Mouse (Mus musculus): ENCODE data around the gene Bdh2.

DNA sequence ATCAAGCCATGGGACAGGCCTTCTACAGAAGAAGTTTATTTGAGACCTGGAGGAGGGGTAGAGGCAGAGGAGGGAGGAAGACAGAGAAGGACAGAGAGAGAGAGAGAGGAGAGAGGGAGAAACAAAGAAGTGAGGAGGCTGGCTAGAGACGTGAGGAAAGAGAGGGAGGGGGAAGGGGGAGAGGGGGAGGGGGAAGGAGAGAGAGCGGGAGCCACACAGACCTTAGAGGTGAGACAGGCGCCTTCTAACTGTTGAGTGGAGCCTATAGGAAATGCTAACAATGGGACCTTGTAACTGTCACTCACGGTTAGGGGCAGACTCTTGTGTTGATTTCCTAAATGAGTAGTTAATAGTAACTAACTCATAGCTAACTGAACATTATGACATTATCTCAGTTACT is 52.7 kb downstream of the Bdh2 start:
- TF ChIP-seq POLR2AphosphoS5 (IDR thresholded peaks at IDR 0.05; ENCODE audit: insufficient replicate concordance, low read depth, low read length): no peak
- no peak for TF ChIP-seq CTCF (IDR thresholded peaks at IDR 0.05; ENCODE audit: low read depth, low read length)
- no peak for TF ChIP-seq TAL1 (conservative IDR thresholded peaks at IDR 0.05; ENCODE audit: low read depth, low read length)
